Mouse (Mus musculus) liver, adult 2 months (tissue): ENCODE data around the gene Ccl1.

ENCODE experiments used
- CTCF ChIP-seq: fragments of 200-500 bp; IDR thresholded peaks from 2 replicates; pipeline ENCODE4 v1.5.1; 2011; ENCODE audit warnings: low read depth, low read length, control low read depth
- POLR2A ChIP-seq: fragments of 200-500 bp; IDR thresholded peaks from 2 replicates; pipeline ENCODE4 v1.6.1; 2011; ENCODE audit warnings: low read length, control low read depth; ENCODE audit not compliant: insufficient read depth; ENCODE audit errors: extremely low read depth

GRCm38 (mm10) chr11:82203706-82204105, 101.8 kb downstream of the Ccl1 start:
- TF ChIP-seq CTCF (no peak), POLR2A (no peak)
